ENCODE assay signal across 11 mouse cellular contexts in genomic region chr9:72644418-72645110, GRCm38 (mm10). TPM values are rescaled to one million over a fixed set of nuclear protein-coding genes. Genes with fewer than 3 reads are reported as not detected.
DNase-seq lines count a peak whose midpoint lies in the region; ATAC-seq lines count a peak whose summit lies in the region.
"Had no signal": no experiment of that assay in that cellular context is flagged by ENCODE, and none has a peak within 500 bp of the region (broad histone marks: within the 10 kb centered on the region; RNA-seq: fewer than 3 reads in every experiment).

No protein-coding gene starts in this region.

- H3K9ac ChIP-seq in heart, embryonic 11.5 days (ENCODE audit: low read depth, low read length): no peak overlapping the region
- H3K9ac ChIP-seq in neural tube, embryonic 13.5 days: no peak overlapping the region
- no peak overlapping the region for H3K9ac ChIP-seq in limb, embryonic 11.5 days (ENCODE audit: low read length)

- intact Hi-C loops in heart, postnatal 25 days (cut with DNase I): no loop called here
- intact Hi-C loops in left cerebral cortex, postnatal 36 days (cut with DNase I): no loop called here

- DNase-seq in heart, postnatal 25 days (ENCODE audit: low spot score): no peak
- no peak for DNase-seq in neural tube, embryonic 10.5 days (ENCODE audit: extremely low spot score, low spot score)
- DNase-seq in limb, embryonic 11.5 days (ENCODE audit: low spot score): no peak
- DNase-seq in left cerebral cortex, postnatal 36 days (ENCODE audit: low spot score in 2 of 2): no peak
- DNase-seq in left cerebral cortex, adult 11 months (ENCODE audit: low spot score): no peak
- no peak for DNase-seq in retina, postnatal 1 day
- DNase-seq: kidney, postnatal 10 days; right cerebral cortex, postnatal 25 days had no signal

- H3K27me3 ChIP-seq in heart, embryonic 11.5 days (ENCODE audit: control insufficient read depth, insufficient read depth, low read length): no peaks in the 10 kb centered on the region
- H3K27me3 ChIP-seq in neural tube, embryonic 13.5 days: no peaks in the 10 kb centered on the region
- H3K27me3 ChIP-seq in limb, embryonic 11.5 days (ENCODE audit: control insufficient read depth, insufficient read depth, low read length): no peaks in the 10 kb centered on the region

- H3K4me2 ChIP-seq in heart, embryonic 11.5 days: no peak overlapping the region
- H3K4me2 ChIP-seq in neural tube, embryonic 13.5 days: no peak overlapping the region
- H3K4me2 ChIP-seq in limb, embryonic 11.5 days (ENCODE audit: low read depth, severe bottlenecking): no peak overlapping the region

- peak overlapping the region; percentile 22; the same call in 1 of the 2 replicates for H3K27ac ChIP-seq in heart, embryonic 11.5 days (ENCODE audit: low read depth, low read length)
- H3K27ac ChIP-seq in neural tube, embryonic 13.5 days (replicated peaks): peak overlapping the region; percentile 62
- H3K27ac ChIP-seq in limb, embryonic 11.5 days (replicated peaks; ENCODE audit: low read depth, low read length): peak overlapping the region; percentile 45; the same call in 1 of the 2 replicates

- no peaks in the 10 kb centered on the region for H3K9me3 ChIP-seq in heart, embryonic 11.5 days (replicated peaks; ENCODE audit: control insufficient read depth, low read length)
- H3K9me3 ChIP-seq in neural tube, embryonic 13.5 days: no peaks in the 10 kb centered on the region
- H3K9me3 ChIP-seq in limb, embryonic 11.5 days (ENCODE audit: control insufficient read depth, low read length): no peaks in the 10 kb centered on the region

- H3K4me3 ChIP-seq in heart, embryonic 11.5 days (ENCODE audit: low read depth, low read length): no peak overlapping the region
- no peak overlapping the region for H3K4me3 ChIP-seq in neural tube, embryonic 13.5 days
- no peak overlapping the region for H3K4me3 ChIP-seq in limb, embryonic 11.5 days (ENCODE audit: low read depth, low read length)

- H3K4me1 ChIP-seq in heart, embryonic 11.5 days (ENCODE audit: control insufficient read depth, insufficient read depth, low read length): peaks cover 13% of the 10 kb centered on the region
- H3K4me1 ChIP-seq in neural tube, embryonic 13.5 days (replicated peaks): peaks cover 32% of the 10 kb centered on the region
- H3K4me1 ChIP-seq in limb, embryonic 11.5 days (ENCODE audit: control insufficient read depth, insufficient read depth, low read length): peaks cover 13% of the 10 kb centered on the region

- ATAC-seq in heart, embryonic 11.5 days (replicated peaks; ENCODE audit: insufficient number of reproducible peaks, low FRiP score, low TSS enrichment): no peak
- ATAC-seq in neural tube, embryonic 13.5 days (ENCODE audit: low read depth): no peak
- ATAC-seq in limb, embryonic 11.5 days (ENCODE audit: insufficient number of reproducible peaks, low FRiP score, low TSS enrichment, low read depth): no peak
- ATAC-seq: CD4-positive, CD25-positive, alpha-beta regulatory T cell, adult 4 months had no signal

- WGBS in heart, embryonic 11.5 days (ENCODE audit: insufficient replicate concordance): 57% methylated on average over 6 of the region's 6 CpGs
- WGBS in neural tube, embryonic 13.5 days: 18% methylated on average over 6 of the region's 6 CpGs
- 48% methylated on average over 6 of the region's 6 CpGs for WGBS in limb, embryonic 11.5 days

- H3K36me3 ChIP-seq in heart, embryonic 11.5 days (ENCODE audit: control insufficient read depth, insufficient read depth, low read length): no peaks in the 10 kb centered on the region
- H3K36me3 ChIP-seq in neural tube, embryonic 13.5 days: no peaks in the 10 kb centered on the region
- H3K36me3 ChIP-seq in limb, embryonic 11.5 days (ENCODE audit: control insufficient read depth, insufficient read depth, low read length): no peaks in the 10 kb centered on the region

RNA-seq across cellular contexts. Expression of gene Nedd4, which starts 17.6 kb away (rescaled TPM):
- 555 and 667 TPM in 2 replicates for polyA plus RNA-seq in heart, embryonic 11.5 days (2014; fragmentation: Nextera tagmentation; extraction: Ambion mirVana)
- 100 to 1,000 TPM; 337 to 377 TPM for total RNA-seq in heart, postnatal 25 days (2021)
- polyA plus RNA-seq in neural tube, embryonic 13.5 days (2015; fragmentation: Nextera tagmentation; extraction: Ambion mirVana): 475 and 521 TPM in 2 replicates
- 815 and 849 TPM in 2 replicates for polyA plus RNA-seq in limb, embryonic 11.5 days (2014; fragmentation: Nextera tagmentation; extraction: Ambion mirVana)
- total RNA-seq in left cerebral cortex, postnatal 36 days (2021): 100 to 1,000 TPM; 259 to 289 TPM
